Mouse (Mus musculus) ovary, postnatal 10 days (tissue): ENCODE data around the gene Diablo.
"Not testable (repeated sequence)": the region's sequence is repeated elsewhere in the genome, so short reads cannot be mapped to it uniquely, and the experiment has no call there.

Experiments
- DNase-seq: peaks from one replicate; pipeline ENCODE4 v3.0.0; 2022; ENCODE audit warnings: low spot score

Diablo gene

DNA sequence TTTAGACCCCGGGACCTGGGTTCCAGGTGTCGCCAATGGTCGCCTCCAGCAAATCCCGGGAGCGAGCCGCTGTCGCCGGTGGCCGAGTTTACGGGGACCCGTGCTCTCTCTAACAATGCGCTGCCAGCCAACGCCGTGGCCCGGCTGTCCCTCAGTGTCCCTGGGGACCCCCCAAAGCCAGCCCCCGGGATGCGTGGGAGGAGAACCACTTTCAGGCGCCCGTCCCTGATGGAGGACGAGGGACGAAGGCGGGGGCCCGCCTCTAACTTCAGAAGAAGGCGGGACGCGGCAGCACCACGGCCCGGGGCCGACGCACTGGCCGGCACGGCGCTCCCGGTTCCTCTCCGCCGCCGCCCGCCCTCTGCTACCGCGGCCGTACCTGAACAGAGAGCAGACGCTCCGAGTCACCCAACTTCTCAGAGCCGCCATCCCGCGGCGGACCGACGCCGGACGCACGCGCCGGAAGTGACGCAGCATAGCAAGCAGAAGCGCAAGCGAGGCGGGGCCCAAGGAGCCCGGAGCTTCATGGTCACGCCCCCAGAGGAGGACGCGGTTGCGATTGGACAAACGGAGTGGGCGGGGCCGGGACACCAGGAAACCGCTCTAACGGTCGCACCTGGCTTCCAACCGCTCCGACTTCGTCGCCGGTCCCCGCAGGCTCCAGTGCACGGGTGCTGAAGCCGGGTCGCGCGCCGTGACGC, at the start of gene Diablo:
Gene Diablo (minus strand): TSS at position 485 of the 701 bp plus-strand sequence.
- DNase-seq = peak; percentile 96

GRCm38 (mm10) chr5:123573362-123573761, 49.4 kb upstream of the Diablo start:
- no peak for DNase-seq

DNA sequence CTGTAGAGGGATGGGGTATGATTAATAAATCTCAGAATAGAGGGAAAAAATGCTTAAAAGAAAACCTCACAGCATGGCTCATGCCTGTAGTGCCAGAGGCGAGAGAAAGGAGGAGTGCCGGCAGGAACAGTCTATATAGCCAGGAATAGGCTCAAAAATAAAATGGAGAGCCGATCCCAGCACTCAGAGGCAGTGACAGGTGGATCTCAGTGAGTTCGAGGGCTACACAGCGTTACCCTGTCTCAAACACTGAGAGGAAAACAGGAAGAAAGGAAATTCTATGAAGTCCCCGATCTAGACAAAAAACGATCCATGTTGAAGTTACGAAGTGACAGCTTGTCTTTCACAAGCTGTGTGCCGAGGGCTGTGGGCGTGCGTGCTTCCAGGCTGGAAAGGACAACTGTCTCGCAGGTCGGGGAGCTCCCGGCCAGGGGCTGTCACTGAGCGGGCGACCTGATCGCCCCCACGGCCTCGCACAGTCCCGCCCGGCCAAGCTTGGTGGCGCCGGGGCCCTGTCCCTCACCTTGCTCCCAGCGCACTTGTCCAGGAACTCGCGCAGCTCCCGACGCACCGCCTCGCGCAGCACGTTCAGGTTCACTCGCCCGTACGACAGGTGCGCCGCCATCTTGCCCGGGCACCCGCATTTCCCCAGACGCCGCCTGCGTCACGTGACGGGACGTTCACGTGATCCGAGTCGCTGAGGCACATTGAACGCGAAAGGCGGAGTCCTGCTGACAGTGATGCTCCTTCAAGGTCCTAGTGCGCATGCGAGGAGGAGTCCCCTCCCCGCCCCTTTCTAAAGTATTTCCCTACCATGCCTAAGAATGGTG, 48.6 kb upstream of the Diablo start, which contains the start of gene Vps33a:
Gene Vps33a (minus strand): TSS at position 682 of the 830 bp plus-strand sequence.
- DNase-seq = peak; percentile 99

GRCm38 (mm10) chr5:123561128-123561527, 37.2 kb upstream of the Diablo start:
- DNase-seq = no peak

DNA sequence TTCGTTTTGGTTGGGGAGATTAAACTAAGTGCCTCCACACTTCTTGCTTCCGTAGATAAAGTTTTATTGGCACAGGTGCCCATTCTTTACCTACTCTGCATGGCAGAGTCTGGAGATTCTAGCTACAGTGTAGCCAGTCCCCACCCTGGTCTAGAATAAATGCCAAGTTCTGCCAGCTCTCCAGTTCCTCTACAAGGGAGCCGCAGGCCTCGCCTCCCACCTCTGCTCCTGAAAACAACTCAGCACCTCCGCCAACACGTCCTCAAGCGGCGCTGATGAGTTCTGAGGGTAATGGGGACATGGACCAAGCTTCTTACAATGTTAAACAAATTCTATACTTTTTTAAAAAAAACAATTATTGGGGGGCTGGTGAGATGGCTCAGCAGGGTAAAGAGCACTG, 35.6 kb upstream of the Diablo start:
- DNase-seq = no peak

GRCm38 (mm10) chr5:123556451-123556850, 32.5 kb upstream of the Diablo start:
- DNase-seq = no peak

DNA sequence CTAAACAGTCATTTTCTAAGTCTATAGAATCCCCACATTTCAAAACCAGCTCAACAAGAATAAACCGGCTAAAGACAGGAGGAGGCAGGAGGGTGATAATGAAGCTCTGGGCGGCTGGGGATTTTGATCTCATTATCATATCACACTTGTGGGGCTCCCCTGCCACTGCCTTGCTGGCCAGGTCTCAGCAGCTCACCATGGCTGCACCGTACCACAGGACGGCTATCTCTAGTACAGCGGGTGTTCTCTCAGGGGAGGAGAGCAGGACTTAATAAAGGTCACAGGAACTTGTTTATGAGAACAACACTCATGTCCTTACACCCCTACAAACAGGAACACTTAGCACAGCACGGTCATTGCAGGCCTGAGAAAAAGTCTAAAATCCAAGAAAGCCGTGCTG, 31.7 kb upstream of the Diablo start:
- no peak for DNase-seq

DNA sequence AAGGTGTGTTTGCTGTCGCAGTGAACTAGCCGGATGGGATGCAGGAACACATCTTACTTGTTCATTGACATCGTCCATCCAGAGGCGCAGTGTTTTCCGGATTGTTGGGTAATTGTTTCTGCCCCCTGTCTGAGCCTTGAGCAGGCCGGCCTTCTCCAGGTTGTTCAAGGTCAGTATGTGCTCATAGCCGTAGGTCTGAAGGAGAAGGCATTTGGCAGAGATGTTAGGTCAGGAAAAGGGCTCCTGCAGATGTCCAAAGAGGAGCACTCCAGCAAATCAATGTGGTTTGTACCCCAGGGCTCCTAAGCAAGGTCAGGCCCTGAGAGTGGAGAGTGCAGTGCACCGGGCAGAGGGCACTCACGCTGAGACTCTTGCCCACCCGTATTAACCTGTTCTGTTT, 9.8 kb upstream of the Diablo start:
- no peak for DNase-seq

DNA sequence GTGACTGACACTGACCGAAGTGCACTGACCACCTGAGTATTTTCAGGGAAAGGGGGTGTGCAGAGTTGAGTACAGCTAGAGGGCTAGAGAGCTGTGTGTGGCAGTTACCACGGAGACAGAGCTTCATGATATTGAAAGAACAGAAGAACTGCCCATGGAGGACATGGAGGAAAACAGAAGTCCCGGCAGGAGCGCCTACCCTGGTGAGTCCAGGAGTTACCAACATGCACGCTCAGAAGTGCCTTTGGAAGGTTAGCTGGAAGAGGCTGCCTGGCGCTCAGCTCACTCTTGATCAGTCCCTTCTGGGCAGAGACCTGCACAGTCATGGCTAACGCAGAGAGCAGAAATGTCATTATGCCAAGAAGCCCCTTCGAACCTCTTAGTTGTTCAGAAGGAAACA, 6.1 kb upstream of the Diablo start:
- DNase-seq = no peak

DNA sequence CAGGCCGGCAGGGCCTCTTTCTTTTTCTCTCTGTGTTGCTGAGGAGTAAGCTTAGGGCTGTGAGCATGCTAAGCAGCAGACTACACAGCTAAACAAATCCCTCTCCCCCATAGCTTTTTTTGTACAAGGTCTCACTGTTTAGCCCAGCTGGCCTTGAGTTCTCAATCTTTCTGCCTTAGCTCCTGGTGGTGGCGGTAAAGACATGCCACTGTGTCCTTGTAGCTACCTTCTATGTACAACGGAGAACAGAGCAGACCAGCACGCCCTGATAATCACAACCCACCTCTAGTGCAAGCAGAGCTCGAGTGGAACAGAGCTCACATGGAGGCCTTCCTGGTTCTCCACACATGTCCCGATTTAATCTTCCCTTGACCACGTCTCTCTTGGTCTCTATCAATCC, 4.7 kb upstream of the Diablo start:
- DNase-seq = no peak

GRCm38 (mm10) chr5:123525916-123526495, 2.0 kb upstream of the Diablo start:
- DNase-seq = no peak

DNA sequence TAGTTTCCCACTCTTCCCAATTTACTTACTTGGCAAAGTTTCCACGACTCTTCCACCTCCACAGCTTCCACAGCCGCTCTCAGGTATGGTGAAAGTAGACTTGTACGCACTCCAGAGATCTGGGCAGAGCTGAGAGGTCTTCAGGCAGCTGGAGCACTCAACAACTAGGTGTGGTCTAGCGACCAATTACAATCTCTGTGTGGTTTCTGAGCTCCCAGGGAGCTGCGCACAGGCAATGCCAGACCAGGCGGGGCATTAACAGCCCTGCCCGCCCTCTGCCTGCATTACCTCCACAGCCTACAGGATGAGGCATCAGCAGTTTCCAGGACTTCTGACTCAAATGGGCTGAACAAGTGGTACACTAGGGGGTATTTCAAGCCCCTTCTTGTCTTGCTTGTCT, 1.3 kb upstream of the Diablo start, which contains the start of gene Gm49027:
Gene Gm49027 (minus strand): TSS at position 208 of the 400 bp plus-strand sequence.
- no peak for DNase-seq

DNA sequence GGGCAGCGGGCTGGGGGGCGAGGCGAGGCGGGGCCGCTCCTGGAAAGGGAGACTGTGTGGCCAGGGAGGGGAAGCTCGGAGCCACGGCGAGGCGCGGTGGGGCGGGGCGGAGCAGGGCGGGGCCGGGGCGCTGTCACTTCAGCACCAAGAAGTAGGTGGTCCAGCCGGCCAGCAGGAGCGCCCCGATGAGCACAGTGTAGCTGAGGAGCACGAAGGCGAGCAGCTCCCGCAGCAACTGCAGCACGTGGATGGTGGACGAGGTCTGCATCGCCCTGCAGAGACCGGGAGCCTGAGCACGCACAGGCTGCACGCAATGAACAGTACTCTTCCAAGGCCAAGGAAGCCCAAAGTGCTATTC, 396 bp upstream of the Diablo start:
- no peak for DNase-seq

DNA sequence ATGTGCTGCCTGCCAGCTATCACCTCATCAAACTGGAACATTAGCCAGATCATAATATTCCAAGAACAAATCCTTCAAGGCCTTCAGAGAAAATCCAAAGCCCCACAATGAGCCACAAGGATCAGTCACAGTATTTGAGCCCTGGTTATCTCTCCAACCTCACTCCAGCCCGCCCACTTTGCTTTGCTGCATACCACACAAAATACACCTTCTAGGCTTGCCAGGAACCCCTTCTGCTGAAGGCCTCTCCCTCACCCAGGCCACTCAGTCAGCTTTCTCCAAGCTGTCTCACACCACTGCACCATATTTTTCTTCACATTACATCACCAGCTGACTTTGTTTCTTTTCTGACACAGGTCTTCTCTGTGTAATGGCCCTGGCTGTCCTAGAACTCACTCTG, 1.8 kb downstream of the Diablo start:
- DNase-seq = no peak

GRCm38 (mm10) chr5:123521621-123522020, 2.4 kb downstream of the Diablo start:
- DNase-seq = no peak

DNA sequence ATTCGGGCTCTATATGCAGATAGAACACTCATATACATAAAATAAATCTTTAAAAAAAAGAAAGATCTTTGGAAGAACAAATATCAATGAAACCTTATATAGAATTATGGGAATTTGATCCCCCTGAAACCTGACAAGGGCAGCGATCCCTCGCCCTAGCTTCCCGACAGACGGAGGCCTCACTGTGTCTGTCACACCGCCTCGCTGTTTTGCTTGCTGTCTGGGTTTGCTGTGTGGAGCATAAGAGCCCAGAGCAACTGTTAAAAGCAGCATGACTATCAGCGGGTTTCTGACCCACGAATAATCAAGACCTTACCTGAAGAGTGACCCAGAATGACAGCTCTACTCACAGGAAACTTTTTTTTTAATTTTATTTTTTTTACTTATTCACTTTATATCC, 3.3 kb downstream of the Diablo start:
- no peak for DNase-seq

DNA sequence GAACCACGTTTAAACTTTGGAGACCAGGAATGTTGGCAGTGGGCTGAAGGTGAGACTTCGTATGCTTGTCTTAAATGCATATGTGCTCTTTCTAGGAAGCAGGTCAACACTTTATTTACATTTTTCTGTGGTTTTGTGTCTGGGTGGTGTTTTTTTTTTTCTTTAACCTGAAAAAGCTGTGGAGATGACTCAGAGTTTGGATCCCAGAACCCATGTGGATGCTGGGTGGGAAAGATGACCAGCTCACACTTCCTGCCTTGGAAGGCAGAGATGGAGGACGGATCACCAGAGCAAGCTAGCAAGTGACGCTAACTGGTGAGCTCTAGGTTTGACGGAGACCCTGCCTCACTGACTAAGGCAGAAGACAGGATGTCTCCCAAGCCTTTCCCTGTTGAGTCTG, 9.1 kb downstream of the Diablo start:
- no peak for DNase-seq

DNA sequence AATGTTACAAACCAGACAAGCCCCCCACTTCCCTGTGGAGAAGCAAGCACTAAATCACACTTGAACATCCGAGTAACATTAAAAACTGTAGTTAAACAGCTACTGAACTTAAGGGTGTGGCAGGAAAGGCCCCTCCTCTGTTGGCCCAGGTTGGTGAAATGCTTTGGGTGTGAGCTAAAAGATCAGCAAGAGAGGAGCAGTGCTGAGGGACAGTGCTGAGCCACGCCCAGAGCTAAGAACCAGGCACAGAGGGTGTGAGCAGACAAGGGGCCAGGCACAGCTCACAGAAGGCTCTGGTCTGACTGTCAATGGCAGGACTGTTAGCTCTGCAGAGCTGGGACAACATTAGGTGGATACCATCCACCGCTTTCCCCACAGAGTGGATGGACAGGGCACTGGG, 11.9 kb downstream of the Diablo start:
- DNase-seq = no peak

DNA sequence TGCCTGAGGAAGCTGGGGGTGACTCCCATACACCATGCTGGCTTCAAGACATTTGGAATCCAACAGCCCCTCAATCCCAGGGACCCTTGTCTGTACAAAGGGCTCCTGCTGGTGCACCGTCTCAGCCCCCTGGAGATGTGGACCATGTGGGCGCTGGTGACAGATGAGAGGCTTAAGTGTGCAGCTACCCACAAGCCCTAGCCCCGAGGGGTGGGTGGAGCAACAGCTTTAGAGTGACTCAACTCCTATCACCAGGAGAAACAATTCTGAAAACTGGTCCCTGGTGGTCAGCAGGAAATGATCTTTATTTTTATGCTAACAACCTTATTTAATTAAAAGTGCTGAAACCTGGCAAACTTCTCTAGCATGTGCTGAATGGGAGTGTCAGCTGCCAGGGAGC, 12.6 kb downstream of the Diablo start:
- not testable (repeated sequence) for DNase-seq

DNA sequence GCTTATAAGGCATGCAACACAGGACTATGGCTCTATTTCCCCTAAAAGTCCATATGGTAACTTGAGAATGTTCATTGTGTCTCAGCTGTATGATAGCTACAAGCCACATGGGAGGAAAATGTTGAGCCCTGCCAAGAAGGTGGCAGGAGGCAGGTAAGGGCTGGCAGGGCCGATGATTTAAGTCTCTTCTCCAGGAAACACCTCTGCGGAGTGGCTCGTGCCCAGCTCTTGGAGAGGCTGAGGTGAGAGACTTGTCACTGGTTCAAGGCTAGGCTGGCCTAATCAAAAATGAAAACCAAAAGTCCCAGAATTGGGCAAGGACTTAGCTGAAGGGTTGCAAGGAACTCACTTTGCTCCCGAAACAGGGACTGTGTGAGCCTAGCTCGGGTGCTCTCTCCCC, 13.8 kb downstream of the Diablo start, which contains the start of gene B3gnt4:
Gene B3gnt4 (plus strand): TSS at position 301 of the 400 bp plus-strand sequence.
- DNase-seq = no peak

GRCm38 (mm10) chr5:123508921-123509320, 15.1 kb downstream of the Diablo start:
- DNase-seq = no peak

DNA sequence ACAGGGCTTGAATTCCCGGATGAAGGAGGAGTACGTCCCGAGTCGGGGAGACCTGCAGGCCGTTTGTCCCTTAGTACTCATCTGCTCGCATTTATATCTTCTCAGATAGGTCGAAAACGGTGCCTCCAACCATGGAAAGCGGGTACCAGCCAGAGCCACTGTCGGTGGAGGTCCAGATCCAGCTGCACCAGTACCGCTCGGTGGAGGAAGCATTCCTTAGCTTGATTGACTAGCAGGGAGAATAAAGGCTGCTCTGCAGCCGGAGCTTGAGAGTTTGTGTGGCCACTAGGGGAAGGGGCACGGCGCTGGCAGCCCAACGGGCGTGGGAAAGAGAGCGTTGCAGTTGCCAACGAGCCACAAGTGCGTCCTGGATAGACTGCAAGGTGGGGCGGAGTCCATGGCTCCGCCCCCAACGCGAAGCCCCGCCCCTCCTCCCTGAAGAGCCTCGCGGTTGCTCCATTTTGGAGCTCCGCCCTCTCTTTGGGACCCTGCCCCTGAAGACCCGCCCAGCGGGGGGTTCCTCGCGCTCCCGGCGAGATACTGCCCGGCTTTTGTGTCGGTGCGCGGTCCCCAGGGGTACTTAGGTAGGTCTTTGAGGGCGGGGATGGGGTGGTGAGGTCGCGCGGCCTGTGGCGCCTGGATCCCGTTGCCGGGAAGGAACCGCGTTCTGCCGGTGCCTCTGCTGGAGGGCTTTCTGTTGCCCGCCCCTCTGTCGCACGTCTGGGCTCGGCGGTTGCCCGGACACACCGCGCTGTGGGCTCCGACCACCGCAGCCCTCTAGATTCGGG, 15.8 kb downstream of the Diablo start:
- DNase-seq = peak; percentile 40
